Mouse (Mus musculus) neural tube, postnatal 0 days (tissue): ENCODE data around the gene Psmf1. TPM values are rescaled to one million over a fixed set of nuclear protein-coding genes. Genes with fewer than 3 reads are reported as not detected.

Source experiments
- polyA plus RNA-seq: library from polyadenylated mRNA; unstranded; fragments of >200 nt; fragmentation: Nextera tagmentation; extraction: Ambion mirVana; gene quantifications from 2 replicates; pipeline ENCODE4 v1.2.1, GENCODE M21; 2015

Psmf1 gene
- polyA plus RNA-seq = 64.9 and 66.8 TPM in 2 replicates

GRCm38 (mm10) chr2:151743845-151744244, at the start of gene Psmf1:
Gene Psmf1 (minus strand): TSS chr2:151744186.

GRCm38 (mm10) chr2:151701231-151702145, 42.5 kb downstream of the Psmf1 start, which contains the start of gene Tmem74b:
Gene Tmem74b (plus strand): TSS chr2:151702008.

GRCm38 (mm10) chr2:151668433-151668832, 75.6 kb downstream of the Psmf1 start, which contains the start of gene Rad21l:
Gene Rad21l (minus strand): TSS chr2:151668533.

Other genes starting within 250 kb of the Psmf1 start
- 607 and 643 TPM in 2 replicates for gene Fkbp1a, start 201.7 kb downstream of the Psmf1 start, polyA plus RNA-seq
- gene Sdcbp2, start 171.6 kb downstream of the Psmf1 start, polyA plus RNA-seq = 0.79 and 1.0 TPM in 2 replicates
- gene Snph, start 111.6 kb downstream of the Psmf1 start, polyA plus RNA-seq = 34.0 and 35.4 TPM in 2 replicates
- gene Rad21l, start 75.7 kb downstream of the Psmf1 start, polyA plus RNA-seq = 0.50 and 0.57 TPM in 2 replicates
- 27.5 and 29.7 TPM in 2 replicates for gene Tmem74b, start 42.2 kb downstream of the Psmf1 start, polyA plus RNA-seq
- gene Rspo4, start 98.7 kb upstream of the Psmf1 start, polyA plus RNA-seq = 0.87 and 1.1 TPM in 2 replicates
- 0.54 and 0.56 TPM in 2 replicates for gene Angpt4, start 167.0 kb upstream of the Psmf1 start, polyA plus RNA-seq
- gene Fam110a, start 236.0 kb upstream of the Psmf1 start, polyA plus RNA-seq = 20.5 and 24.6 TPM in 2 replicates